Mouse (Mus musculus): ENCODE data around the gene Mex3a. TPM values are rescaled to one million over a fixed set of nuclear protein-coding genes. Genes with fewer than 3 reads are reported as not detected.

The Mex3a gene
- polyA plus RNA-seq, 1 experiment = 8.1 TPM

DNA sequence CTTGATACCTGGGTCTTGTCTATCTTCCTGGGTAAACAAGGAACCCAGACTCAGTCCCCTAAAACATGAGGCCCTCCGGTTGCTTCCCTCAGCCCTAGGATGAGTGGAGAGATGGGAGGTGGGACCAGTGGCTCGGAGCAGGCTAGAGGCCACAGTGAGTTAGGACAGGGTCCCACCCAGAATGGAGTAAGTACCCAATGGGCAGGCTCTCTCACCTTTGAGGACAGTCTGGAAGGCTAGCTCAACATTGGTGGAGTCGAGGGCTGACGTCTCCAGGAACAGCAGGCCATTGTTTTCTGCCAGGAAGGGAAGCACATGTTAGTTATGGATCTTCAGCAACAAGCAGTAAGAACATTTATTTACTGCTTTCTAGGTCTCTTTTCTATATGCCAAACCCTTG is 10.3 kb downstream of the Mex3a start:
- no peaks in the 10 kb centered on the region for H3K79me2 ChIP-seq (ENCODE audit: control insufficient read depth, insufficient read depth)
- H3K27me3 ChIP-seq (ENCODE audit: control insufficient read depth, insufficient read depth, insufficient read length) = no peaks in the 10 kb centered on the region
- no peak overlapping the region for H3K4me2 ChIP-seq (ENCODE audit: low read depth)
- no peak for TF ChIP-seq TCF12 (IDR thresholded peaks at IDR 0.05; ENCODE audit: insufficient read depth, poor library complexity, severe bottlenecking)
- no peak for TF ChIP-seq MYOG (IDR thresholded peaks at IDR 0.05; ENCODE audit: control insufficient read depth in 1 of 3, insufficient read depth in 1 of 3, insufficient read length in 2 of 3, low read depth in 2 of 3)
- TF ChIP-seq TCF3 (IDR thresholded peaks at IDR 0.05; ENCODE audit: insufficient read length, low read depth) = no peak
- no peak for TF ChIP-seq SRF (IDR thresholded peaks at IDR 0.05; ENCODE audit: control insufficient read depth, insufficient read length, low read depth)
- TF ChIP-seq USF1 (IDR thresholded peaks at IDR 0.05; ENCODE audit: low read depth) = no peak
- TF ChIP-seq CEBPB (IDR thresholded peaks at IDR 0.05; ENCODE audit: insufficient read depth, poor library complexity, severe bottlenecking) = no peak
- no peak for TF ChIP-seq REST (IDR thresholded peaks at IDR 0.05; ENCODE audit: insufficient read depth, insufficient read length)
- TF ChIP-seq MAX (IDR thresholded peaks at IDR 0.05; ENCODE audit: low read depth) = no peak
- no peak for TF ChIP-seq MYOD1 (IDR thresholded peaks at IDR 0.05; ENCODE audit: control insufficient read depth in 1 of 3, insufficient read length in 2 of 3, low read depth in 2 of 3)
- no peak for TF ChIP-seq POLR2A (IDR thresholded peaks at IDR 0.05; ENCODE audit: insufficient read length, low read depth)
- TF ChIP-seq E2F4 (IDR thresholded peaks at IDR 0.05; ENCODE audit: insufficient read depth) = no peak
- TF ChIP-seq POLR2AphosphoS2 (IDR thresholded peaks at IDR 0.05; ENCODE audit: insufficient read length, low read depth) = no peak
- no peaks in the 10 kb centered on the region for H3K36me3 ChIP-seq (ENCODE audit: control insufficient read depth, insufficient read depth)
- H3K4me3 ChIP-seq = no peak overlapping the region
- no peak overlapping the region for H3ac ChIP-seq (ENCODE audit: control insufficient read depth, insufficient read length)

- no peak for TF ChIP-seq USF1 (IDR thresholded peaks at IDR 0.05; ENCODE audit: low read depth)
- TF ChIP-seq CEBPB (IDR thresholded peaks at IDR 0.05; ENCODE audit: insufficient read depth, poor library complexity, severe bottlenecking) = no peak
- TF ChIP-seq TCF3 (IDR thresholded peaks at IDR 0.05; ENCODE audit: insufficient read length, low read depth) = no peak
- TF ChIP-seq SRF (IDR thresholded peaks at IDR 0.05; ENCODE audit: control insufficient read depth, insufficient read length, low read depth) = no peak
- TF ChIP-seq MYOG (IDR thresholded peaks at IDR 0.05; ENCODE audit: control insufficient read depth in 1 of 3, insufficient read depth in 1 of 3, insufficient read length in 2 of 3, low read depth in 2 of 3) = no peak
- no peak for TF ChIP-seq TCF12 (IDR thresholded peaks at IDR 0.05; ENCODE audit: insufficient read depth, poor library complexity, severe bottlenecking)
- no peak for TF ChIP-seq POLR2A (IDR thresholded peaks at IDR 0.05; ENCODE audit: insufficient read length, low read depth)
- no peaks in the 10 kb centered on the region for H3K36me3 ChIP-seq (ENCODE audit: control insufficient read depth, insufficient read depth)
- H3K79me2 ChIP-seq (ENCODE audit: control insufficient read depth, insufficient read depth) = no peaks in the 10 kb centered on the region
- H3K27me3 ChIP-seq (ENCODE audit: control insufficient read depth, insufficient read depth, insufficient read length) = no peaks in the 10 kb centered on the region
- H3K4me2 ChIP-seq (ENCODE audit: low read depth) = no peak overlapping the region
- no peak overlapping the region for H3ac ChIP-seq (ENCODE audit: control insufficient read depth, insufficient read length)
- H3K4me3 ChIP-seq = no peak overlapping the region
These were observed 11.0 kb downstream of the Mex3a start for GRCm38 (mm10) chr3:88543174-88543573.

GRCm38 (mm10) chr3:88543651-88544410 is 11.6 kb downstream of the Mex3a start:
- no peak overlapping the region for H3K4me3 ChIP-seq
- H3K79me2 ChIP-seq (ENCODE audit: control insufficient read depth, insufficient read depth) = no peaks in the 10 kb centered on the region
- no peaks in the 10 kb centered on the region for H3K36me3 ChIP-seq (ENCODE audit: control insufficient read depth, insufficient read depth)
- TF ChIP-seq SRF (IDR thresholded peaks at IDR 0.05; ENCODE audit: control insufficient read depth, insufficient read length, low read depth) = no peak
- no peak for TF ChIP-seq CEBPB (IDR thresholded peaks at IDR 0.05; ENCODE audit: insufficient read depth, poor library complexity, severe bottlenecking)
- no peaks in the 10 kb centered on the region for H3K27me3 ChIP-seq (ENCODE audit: control insufficient read depth, insufficient read depth, insufficient read length)
- no peak overlapping the region for H3ac ChIP-seq (ENCODE audit: control insufficient read depth, insufficient read length)
- H3K4me2 ChIP-seq (ENCODE audit: low read depth) = no peak overlapping the region

GRCm38 (mm10) chr3:88544514-88544913 is 12.3 kb downstream of the Mex3a start:
- no peaks in the 10 kb centered on the region for H3K36me3 ChIP-seq (ENCODE audit: control insufficient read depth, insufficient read depth)
- H3K4me3 ChIP-seq = no peak overlapping the region
- TF ChIP-seq MYOG (IDR thresholded peaks at IDR 0.05; ENCODE audit: control insufficient read depth in 1 of 3, insufficient read depth in 1 of 3, insufficient read length in 2 of 3, low read depth in 2 of 3) (no peak), MAX (IDR thresholded peaks at IDR 0.05; ENCODE audit: low read depth) (no peak), TCF3 (IDR thresholded peaks at IDR 0.05; ENCODE audit: insufficient read length, low read depth) (no peak), TCF12 (IDR thresholded peaks at IDR 0.05; ENCODE audit: insufficient read depth, poor library complexity, severe bottlenecking) (no peak), USF1 (IDR thresholded peaks at IDR 0.05; ENCODE audit: low read depth) (no peak), POLR2AphosphoS2 (IDR thresholded peaks at IDR 0.05; ENCODE audit: insufficient read length, low read depth) (no peak), E2F4 (IDR thresholded peaks at IDR 0.05; ENCODE audit: insufficient read depth) (no peak), POLR2A (IDR thresholded peaks at IDR 0.05; ENCODE audit: insufficient read length, low read depth) (no peak), SRF (IDR thresholded peaks at IDR 0.05; ENCODE audit: control insufficient read depth, insufficient read length, low read depth) (no peak), MYOD1 (IDR thresholded peaks at IDR 0.05; ENCODE audit: control insufficient read depth in 1 of 3, insufficient read length in 2 of 3, low read depth in 2 of 3) (no peak), CEBPB (IDR thresholded peaks at IDR 0.05; ENCODE audit: insufficient read depth, poor library complexity, severe bottlenecking) (no peak), REST (IDR thresholded peaks at IDR 0.05; ENCODE audit: insufficient read depth, insufficient read length) (no peak)
- no peak overlapping the region for H3K4me2 ChIP-seq (ENCODE audit: low read depth)
- no peaks in the 10 kb centered on the region for H3K79me2 ChIP-seq (ENCODE audit: control insufficient read depth, insufficient read depth)
- no peaks in the 10 kb centered on the region for H3K27me3 ChIP-seq (ENCODE audit: control insufficient read depth, insufficient read depth, insufficient read length)
- no peak overlapping the region for H3ac ChIP-seq (ENCODE audit: control insufficient read depth, insufficient read length)

Measured in myocyte (in vitro differentiated cells).